Mouse (Mus musculus) limb, embryonic 14.5 days (tissue): Measurements from ENCODE around the gene Celsr1. TPM values are rescaled to one million over a fixed set of nuclear protein-coding genes. Genes with fewer than 3 reads are reported as not detected.

Experiments
- ATAC-seq: fragments of 200-750 bp; cut with Nextera tagmentation; 2 replicates; pipeline ENCODE4 v1.8.0; 2017; ENCODE audit warnings: low read depth, moderate number of reproducible peaks, moderate TSS enrichment; ENCODE audit not compliant: low FRiP score
- DNase-seq: peaks from one replicate; pipeline ENCODE4 v3.0.0-alpha.2; 2015; ENCODE audit warnings: low spot score
- H3K27ac ChIP-seq: fragments of 300-500 bp; sonication (generic); replicated peaks from 2 replicates; pipeline ENCODE4 v1.5.1; 2014; ENCODE audit warnings: low read depth, mild to moderate bottlenecking, low read length, moderate library complexity, mixed read lengths
- H3K27me3 ChIP-seq: fragments of 300-500 bp; sonication (generic); 2 replicates; pipeline ENCODE4 v1.6.1; 2014; ENCODE audit warnings: low read length, mixed read lengths; ENCODE audit not compliant: control insufficient read depth, insufficient read depth
- H3K36me3 ChIP-seq: fragments of 300-500 bp; sonication (generic); 2 replicates; pipeline ENCODE4 v1.6.1; 2014; ENCODE audit warnings: mild to moderate bottlenecking, low read length, moderate library complexity, mixed read lengths; ENCODE audit not compliant: control insufficient read depth, insufficient read depth
- H3K4me1 ChIP-seq: fragments of 300-500 bp; sonication (generic); 2 replicates; pipeline ENCODE4 v1.6.1; 2014; ENCODE audit warnings: antibody characterized with exemption, low read length, mixed read lengths; ENCODE audit not compliant: control insufficient read depth, insufficient read depth
- H3K4me2 ChIP-seq: fragments of 300-500 bp; sonication (generic); replicated peaks from 2 replicates; pipeline ENCODE4 v1.6.1; 2014; ENCODE audit warnings: low read depth, mild to moderate bottlenecking, low read length, moderate library complexity; ENCODE audit not compliant: severe bottlenecking
- H3K4me3 ChIP-seq: fragments of 300-500 bp; sonication (generic); replicated peaks from 2 replicates; pipeline ENCODE4 v1.5.1; 2014; ENCODE audit warnings: low read length
- H3K9ac ChIP-seq: fragments of 300-500 bp; sonication (generic); 2 replicates; pipeline ENCODE4 v1.6.1; 2014; ENCODE audit warnings: mild to moderate bottlenecking, low read depth, low read length, moderate library complexity; ENCODE audit not compliant: severe bottlenecking
- H3K9me3 ChIP-seq: fragments of 300-500 bp; sonication (generic); 2 replicates; pipeline ENCODE4 v1.6.1; 2016; ENCODE audit warnings: low read length; ENCODE audit not compliant: control insufficient read depth
- POLR2A ChIP-seq: fragments of 200-500 bp; IDR thresholded peaks from 2 replicates; pipeline ENCODE4 v1.8.0; 2012; ENCODE audit warnings: inconsistent platforms, mild to moderate bottlenecking, moderate library complexity, borderline replicate concordance; ENCODE audit not compliant: insufficient read depth, insufficient read length; ENCODE audit errors: extremely low read depth
- WGBS: fragments of 180-500 bp; shearing (Covaris S2); extraction: QIAGEN DNeasy Blood & Tissue Kit; methylation state at CpG from one replicate; pipeline ENCODE4 v1.1.7; 2014; 5-methylcytosine and 5-hydroxymethylcytosine counted together
- polyA plus RNA-seq, 2 experiments: library from polyadenylated mRNA; depleted of rRNA in 1 of 2; stranded (reverse) in 1 of 2; unstranded in 1 of 2; fragments of >200 nt; fragmentation: Nextera tagmentation in 1 of 2; extraction: Ambion mirVana in 1 of 2; gene quantifications; 2 replicates each; pipeline versions ENCODE4 v1.2.1 to v1.2.3; 2012 to 2014

Gene Celsr1
- polyA plus RNA-seq, 2 experiments: 6.5 to 11.8 TPM

GRCm38 (mm10) chr15:86075305-86076047 is 41.9 kb upstream of the Celsr1 start:
- Histone ChIP-seq H3K27ac (no peak overlapping the region), H3K27me3 (no peaks in the 10 kb centered on the region), H3K4me3 (no peak overlapping the region), H3K4me2 (no peak overlapping the region), H3K9me3 (no peaks in the 10 kb centered on the region), H3K36me3 (no peaks in the 10 kb centered on the region), H3K4me1 (no peaks in the 10 kb centered on the region), H3K9ac (no peak overlapping the region)
- 75% methylated on average over 20 of the region's 20 CpGs for WGBS
- no peak for TF ChIP-seq POLR2A
- DNase-seq: no peak
- no peak for ATAC-seq

- no peak overlapping the region for H3K9ac ChIP-seq
- H3K27me3 ChIP-seq: no peaks in the 10 kb centered on the region
- DNase-seq (no peak), ATAC-seq (no peak)
- H3K4me2 ChIP-seq: no peak overlapping the region
- TF ChIP-seq POLR2A: no peak
- H3K36me3 ChIP-seq: no peaks in the 10 kb centered on the region
- no peaks in the 10 kb centered on the region for H3K9me3 ChIP-seq
- 87% methylated on average over 16 of the region's 16 CpGs for WGBS
- no peak overlapping the region for H3K27ac ChIP-seq
- no peak overlapping the region for H3K4me3 ChIP-seq
- 0 out of 2 replicates have a peak, but pooled peaks cover 4% of the 10 kb centered on the region for H3K4me1 ChIP-seq
Observed at GRCm38 (mm10) chr15:86074171-86074937, 40.8 kb upstream of the Celsr1 start.

GRCm38 (mm10) chr15:86071166-86071565 is 37.6 kb upstream of the Celsr1 start:
- Histone ChIP-seq H3K4me3 (no peak overlapping the region), H3K27ac (no peak overlapping the region), H3K4me1 (peaks cover 23% of the 10 kb centered on the region), H3K27me3 (no peaks in the 10 kb centered on the region), H3K9ac (no peak overlapping the region), H3K9me3 (no peaks in the 10 kb centered on the region), H3K4me2 (no peak overlapping the region), H3K36me3 (no peaks in the 10 kb centered on the region)
- ATAC-seq (no peak), DNase-seq (no peak)
- no peak for TF ChIP-seq POLR2A
- WGBS: 61% methylated on average over 1 of the region's 1 CpGs

- DNase-seq (no peak), ATAC-seq (no peak)
- H3K4me3 ChIP-seq: no peak overlapping the region
- no peaks in the 10 kb centered on the region for H3K27me3 ChIP-seq
- H3K27ac ChIP-seq: no peak overlapping the region
- no peaks in the 10 kb centered on the region for H3K36me3 ChIP-seq
- H3K9ac ChIP-seq: no peak overlapping the region
- H3K9me3 ChIP-seq: no peaks in the 10 kb centered on the region
- 66% methylated on average over 11 of the region's 11 CpGs for WGBS
- H3K4me2 ChIP-seq: no peak overlapping the region
- TF ChIP-seq POLR2A: no peak
- H3K4me1 ChIP-seq: peaks cover 23% of the 10 kb centered on the region
Observed at GRCm38 (mm10) chr15:86070368-86070767, 36.8 kb upstream of the Celsr1 start.

- ATAC-seq (no peak), DNase-seq (no peak)
- H3K27me3 ChIP-seq: no peaks in the 10 kb centered on the region
- no peaks in the 10 kb centered on the region for H3K36me3 ChIP-seq
- no peak overlapping the region for H3K9ac ChIP-seq
- H3K4me3 ChIP-seq: no peak overlapping the region
- H3K9me3 ChIP-seq: no peaks in the 10 kb centered on the region
- no peak overlapping the region for H3K4me2 ChIP-seq
- peaks cover 23% of the 10 kb centered on the region for H3K4me1 ChIP-seq
- WGBS: 79% methylated on average over 10 of the region's 10 CpGs
- no peak for TF ChIP-seq POLR2A
- no peak overlapping the region for H3K27ac ChIP-seq
Observed at GRCm38 (mm10) chr15:86069011-86069791, 35.6 kb upstream of the Celsr1 start.
